Mouse (Mus musculus) forebrain, embryonic 10.5 days (tissue): ENCODE data around the gene Tnfrsf19. TPM values are rescaled to one million over a fixed set of nuclear protein-coding genes. Genes with fewer than 3 reads are reported as not detected.

Experiments used
- polyA plus RNA-seq: library from polyadenylated mRNA; unstranded; fragments of >200 nt; fragmentation: Nextera tagmentation; extraction: Ambion mirVana; gene quantifications from 2 replicates; pipeline ENCODE4 v1.2.1, GENCODE M21; 2016

The Tnfrsf19 gene
- polyA plus RNA-seq, 1 experiment from 2014 or later, result 110 TPM

Other genes with a start within 250 kb of the Tnfrsf19 start
- 2.9 and 3.4 TPM in 2 replicates for gene Sacs, start 92.0 kb upstream of the Tnfrsf19 start, polyA plus RNA-seq
- gene Sgcg, start 212.0 kb upstream of the Tnfrsf19 start, polyA plus RNA-seq, result 0.04 TPM in 1 of 2 replicates, not detected in the other